Mouse (Mus musculus) ES-Bruce4 (cell line): ENCODE data around the gene D630045J12Rik.

Experiments used
- CTCF ChIP-seq: IDR thresholded peaks from one replicate; pipeline ENCODE4 v1.8.1; 2011; ENCODE audit warnings: low read depth, low read length
- EP300 ChIP-seq: IDR thresholded peaks from 2 replicates; pipeline ENCODE4 v1.6.1; 2011; ENCODE audit warnings: low read depth, low read length; ENCODE audit not compliant: insufficient read depth
- POLR2A ChIP-seq: IDR thresholded peaks from one replicate; pipeline ENCODE4 v1.8.1; 2011; ENCODE audit warnings: low read length; ENCODE audit not compliant: insufficient read depth

- no peak for TF ChIP-seq CTCF
- no peak for TF ChIP-seq POLR2A
- TF ChIP-seq EP300, result no peak
Measured at GRCm38 (mm10) chr6:38094701-38095100, 159.1 kb downstream of the D630045J12Rik start.
